Mouse (Mus musculus) megakaryocyte progenitor cell, adult 5-6 weeks (primary cell): ENCODE results near the gene Sell. TPM values are rescaled to one million over a fixed set of nuclear protein-coding genes. Genes with fewer than 3 reads are reported as not detected.
A peak's percentile ranks its signal among the peaks of the same experiment; 100 is the strongest.

ENCODE experiments used
- ATAC-seq: replicated peaks from 2 replicates; pipeline ENCODE4 v1.8.0; 2016; ENCODE audit warnings: mild to moderate bottlenecking, moderate TSS enrichment, inconsistent platforms; ENCODE audit not compliant: poor library complexity
- total RNA-seq, 2 experiments: library from RNA; stranded (forward) in 1 of 2; stranded (reverse) in 1 of 2; fragments of 157-497, 149-512 nt in 1 of 2; fragments of 200-1000 nt in 1 of 2; gene quantifications; 2 replicates each; pipeline versions ENCODE4 v1.2.3 to v1.2.4; 2015 to 2017

Gene Sell
- total RNA-seq, 2 experiments from 2014 or later = 258 to 371 TPM

- peak; percentile 35 for ATAC-seq
Measured at GRCm38 (mm10) chr1:164073803-164074202, 12.0 kb downstream of the Sell start.

- ATAC-seq = no peak
Measured at GRCm38 (mm10) chr1:164074606-164075140, 12.9 kb downstream of the Sell start.

- no peak for ATAC-seq
Measured at GRCm38 (mm10) chr1:164075416-164075815, 13.6 kb downstream of the Sell start.

GRCm38 (mm10) chr1:164076441-164076840 lies 14.7 kb downstream of the Sell start:
- ATAC-seq = no peak

- no peak for ATAC-seq
Measured at GRCm38 (mm10) chr1:164077031-164077430, 15.2 kb downstream of the Sell start.

- ATAC-seq = 0 out of 2 replicates have a peak, but pooled peaks have one; percentile 6
Measured at GRCm38 (mm10) chr1:164078323-164078741, 16.6 kb downstream of the Sell start.

GRCm38 (mm10) chr1:164079091-164079490 lies 17.3 kb downstream of the Sell start:
- no peak for ATAC-seq

- ATAC-seq = peak; percentile 42
Measured at GRCm38 (mm10) chr1:164083046-164083445, 21.3 kb downstream of the Sell start.

- peak; percentile 54 for ATAC-seq
Measured at GRCm38 (mm10) chr1:164086797-164087196, 25.0 kb downstream of the Sell start.

- ATAC-seq = peak; percentile 77
Measured at GRCm38 (mm10) chr1:164087872-164088271, 26.1 kb downstream of the Sell start.

- no peak for ATAC-seq
Measured at GRCm38 (mm10) chr1:164096780-164097179, 35.0 kb downstream of the Sell start.

- 0 out of 2 replicates have a peak, but pooled peaks have one; percentile 31 for ATAC-seq
Measured at GRCm38 (mm10) chr1:164097911-164098310, 36.1 kb downstream of the Sell start.

- peak; percentile 68 for ATAC-seq
Measured at GRCm38 (mm10) chr1:164098372-164098771, 36.6 kb downstream of the Sell start.

- ATAC-seq = peak; percentile 47
Measured at GRCm38 (mm10) chr1:164109763-164110162, 48.0 kb downstream of the Sell start.

- ATAC-seq = peak; percentile 63
Measured at GRCm38 (mm10) chr1:164110591-164111329, 49.0 kb downstream of the Sell start.

GRCm38 (mm10) chr1:164114280-164114679 lies 52.5 kb downstream of the Sell start:
- no peak for ATAC-seq

- ATAC-seq = peak; percentile 45
Measured at GRCm38 (mm10) chr1:164114947-164115493, 53.2 kb downstream of the Sell start, which contains the start of gene Selp. Selp (plus strand) TSS chr1:164115264.

- ATAC-seq = no peak
Measured at GRCm38 (mm10) chr1:164115647-164116046, 53.9 kb downstream of the Sell start.

GRCm38 (mm10) chr1:164117869-164118268 lies 56.1 kb downstream of the Sell start:
- no peak for ATAC-seq

- 0 out of 2 replicates have a peak, but pooled peaks have one; percentile 32 for ATAC-seq
Measured at GRCm38 (mm10) chr1:164119892-164120776, 58.4 kb downstream of the Sell start.

GRCm38 (mm10) chr1:164120777-164121158 lies 59.0 kb downstream of the Sell start:
- no peak for ATAC-seq
